Mouse (Mus musculus): ENCODE measurements around the gene Mfsd12. TPM values are rescaled to one million over a fixed set of nuclear protein-coding genes. Genes with fewer than 3 reads are reported as not detected.

Gene Mfsd12
- polyA plus RNA-seq, 1 experiment, result 14.3 TPM

GRCm38 (mm10) chr10:81405588-81406201, 48.4 kb downstream of the Mfsd12 start:
- peak overlapping the region; percentile 2 for H3K4me3 ChIP-seq (replicated peaks; ENCODE audit: control insufficient read depth, low read depth, low read length)
- peak; percentile 68 for TF ChIP-seq CTCF (IDR thresholded peaks at IDR 0.05; ENCODE audit: control insufficient read depth, insufficient read depth, low read length)
- no peak for TF ChIP-seq POLR2A (IDR thresholded peaks at IDR 0.05; ENCODE audit: borderline replicate concordance, control insufficient read depth, low read depth, low read length)
- H3K27ac ChIP-seq (ENCODE audit: control insufficient read depth, insufficient read depth, low read depth, low read length, poor library complexity), result peak overlapping the region; percentile 26; the same call in 1 of the 2 replicates
- WGBS, result 57% methylated on average over 13 of the region's 13 CpGs
- H3K4me1 ChIP-seq (ENCODE audit: control insufficient read depth, insufficient read depth, low read length), result peaks cover 17% of the 10 kb centered on the region

- peak overlapping the region; percentile 38 for H3K27ac ChIP-seq (ENCODE audit: control insufficient read depth, insufficient read depth, low read depth, low read length, poor library complexity)
- WGBS, result 55% methylated on average over 24 of the region's 24 CpGs
- TF ChIP-seq CTCF (IDR thresholded peaks at IDR 0.05; ENCODE audit: control insufficient read depth, insufficient read depth, low read length) (no peak), POLR2A (IDR thresholded peaks at IDR 0.05; ENCODE audit: borderline replicate concordance, control insufficient read depth, low read depth, low read length) (peak; percentile 12; the same call in 1 of the 2 replicates)
- H3K4me3 ChIP-seq (replicated peaks; ENCODE audit: control insufficient read depth, low read depth, low read length), result peak overlapping the region; percentile 83
- H3K4me1 ChIP-seq (ENCODE audit: control insufficient read depth, insufficient read depth, low read length), result peaks cover 21% of the 10 kb centered on the region
Measured at GRCm38 (mm10) chr10:81406504-81407440, 49.5 kb downstream of the Mfsd12 start.

DNA sequence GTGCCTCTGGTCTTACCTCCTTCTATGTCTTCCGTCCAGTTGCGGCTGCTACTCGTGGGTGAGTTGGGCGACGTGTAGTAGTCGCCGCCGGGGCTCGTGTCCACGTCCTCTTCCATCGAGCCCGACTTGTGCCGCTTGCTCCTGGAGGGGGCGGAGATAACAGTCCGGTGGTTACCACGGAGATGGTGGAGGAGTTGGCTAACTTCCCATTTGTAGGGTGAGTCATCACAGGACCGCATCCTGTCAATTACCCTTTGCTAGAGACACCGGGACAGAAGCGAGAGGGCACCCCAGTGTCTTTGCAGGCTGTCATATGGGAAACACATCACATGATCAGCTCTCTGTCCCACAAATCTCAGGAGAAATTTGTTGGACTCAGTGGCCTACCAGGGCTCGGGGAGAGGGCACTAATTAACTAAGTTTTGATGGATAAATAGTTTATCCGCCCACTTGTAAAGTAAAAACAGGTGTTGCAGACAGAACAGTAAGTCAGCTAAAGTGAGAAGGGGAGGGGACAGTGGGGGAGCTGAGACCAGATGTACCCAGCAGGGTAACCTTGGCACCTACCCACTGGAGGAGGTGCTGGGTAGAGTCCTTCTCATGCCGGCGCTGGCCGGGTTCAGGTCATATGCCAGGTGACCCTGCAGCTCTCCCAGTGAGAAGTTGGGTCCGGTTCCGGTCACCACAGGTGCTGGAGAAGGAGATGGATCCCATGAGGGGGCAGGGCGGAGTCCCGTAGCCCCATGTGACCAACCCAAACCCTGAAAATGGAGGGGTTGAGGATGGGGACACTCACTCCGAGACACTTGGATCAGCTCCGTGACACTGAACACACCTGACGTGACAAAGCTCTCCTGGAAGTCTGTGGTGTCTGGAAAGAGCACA, 50.5 kb downstream of the Mfsd12 start:
- TF ChIP-seq CTCF (IDR thresholded peaks at IDR 0.05; ENCODE audit: control insufficient read depth, insufficient read depth, low read length) (no peak), POLR2A (IDR thresholded peaks at IDR 0.05; ENCODE audit: borderline replicate concordance, control insufficient read depth, low read depth, low read length) (no peak)
- Histone ChIP-seq H3K4me1 (ENCODE audit: control insufficient read depth, insufficient read depth, low read length) (peaks cover 21% of the 10 kb centered on the region), H3K4me3 (replicated peaks; ENCODE audit: control insufficient read depth, low read depth, low read length) (peak overlapping the region; percentile 83), H3K27ac (ENCODE audit: control insufficient read depth, insufficient read depth, low read depth, low read length, poor library complexity) (peak overlapping the region; percentile 75)
- 28% methylated on average over 31 of the region's 31 CpGs for WGBS

DNA sequence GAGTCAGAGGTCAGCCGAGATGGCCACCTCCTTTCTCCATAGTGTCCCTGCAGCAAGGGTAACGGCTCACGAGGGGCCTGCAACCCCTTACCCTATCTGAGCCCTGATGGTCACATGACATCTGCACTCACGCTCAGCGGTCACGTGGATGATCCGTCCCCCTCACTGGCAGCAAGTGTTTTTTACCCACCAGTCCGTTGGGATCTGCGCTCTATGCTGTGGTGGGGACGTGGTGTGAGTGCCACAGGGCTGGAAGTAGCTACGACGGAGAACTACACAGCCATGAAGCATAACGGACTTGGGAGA, 51.1 kb downstream of the Mfsd12 start:
- H3K4me1 ChIP-seq (ENCODE audit: control insufficient read depth, insufficient read depth, low read length), result peaks cover 23% of the 10 kb centered on the region
- H3K4me3 ChIP-seq (replicated peaks; ENCODE audit: control insufficient read depth, low read depth, low read length), result no peak overlapping the region
- TF ChIP-seq POLR2A (IDR thresholded peaks at IDR 0.05; ENCODE audit: borderline replicate concordance, control insufficient read depth, low read depth, low read length), result no peak
- TF ChIP-seq CTCF (IDR thresholded peaks at IDR 0.05; ENCODE audit: control insufficient read depth, insufficient read depth, low read length), result no peak
- peak overlapping the region; percentile 75 for H3K27ac ChIP-seq (ENCODE audit: control insufficient read depth, insufficient read depth, low read depth, low read length, poor library complexity)
- WGBS, result 74% methylated on average over 13 of the region's 13 CpGs

DNA sequence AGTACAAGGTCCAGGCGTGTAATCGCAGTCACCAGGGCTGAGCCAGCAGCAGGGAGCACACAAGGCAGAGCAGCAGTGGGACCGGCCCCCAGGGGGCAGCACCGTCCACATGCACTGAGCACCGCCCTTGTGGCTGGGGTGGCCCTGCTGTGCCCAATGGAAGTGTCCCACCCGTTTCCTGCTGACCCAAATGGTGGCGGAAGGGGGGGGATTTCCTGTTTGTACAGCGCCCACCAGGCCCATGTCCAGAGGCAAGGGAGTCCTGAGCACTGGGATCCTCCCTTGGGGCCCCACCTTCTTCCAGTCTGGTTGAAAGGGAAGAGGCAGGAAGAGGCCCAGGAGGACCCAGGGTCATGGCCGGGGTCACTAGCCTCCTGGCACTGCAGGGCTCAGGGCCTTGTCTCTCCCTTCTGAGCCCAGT, 51.6 kb downstream of the Mfsd12 start:
- peak; percentile 97 for TF ChIP-seq CTCF (IDR thresholded peaks at IDR 0.05; ENCODE audit: control insufficient read depth, insufficient read depth, low read length)
- no peak for TF ChIP-seq POLR2A (IDR thresholded peaks at IDR 0.05; ENCODE audit: borderline replicate concordance, control insufficient read depth, low read depth, low read length)
- 5% methylated on average over 9 of the region's 9 CpGs for WGBS
- Histone ChIP-seq H3K4me1 (ENCODE audit: control insufficient read depth, insufficient read depth, low read length) (peaks cover 24% of the 10 kb centered on the region), H3K4me3 (replicated peaks; ENCODE audit: control insufficient read depth, low read depth, low read length) (no peak overlapping the region), H3K27ac (ENCODE audit: control insufficient read depth, insufficient read depth, low read depth, low read length, poor library complexity) (peak overlapping the region; percentile 75)

DNA sequence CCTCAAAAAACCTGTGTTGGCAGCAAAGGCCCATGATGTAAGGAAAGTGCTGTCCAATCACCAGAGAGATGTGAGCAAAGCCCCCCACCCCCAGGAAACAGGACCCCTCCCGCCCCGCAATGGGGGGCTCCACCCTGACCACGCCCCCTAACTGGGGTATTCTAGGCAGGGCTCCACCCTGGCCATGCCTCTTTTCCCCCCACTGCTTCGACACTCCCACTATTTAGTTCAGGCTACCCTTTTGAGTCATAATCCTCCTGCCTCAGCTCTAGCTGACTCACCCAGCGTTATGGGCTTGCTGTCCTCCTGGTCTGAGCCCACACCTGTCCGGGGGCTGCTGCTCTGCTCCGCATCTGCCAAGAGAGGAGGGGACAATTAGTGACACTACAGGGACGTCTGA, 52.0 kb downstream of the Mfsd12 start:
- TF ChIP-seq POLR2A (IDR thresholded peaks at IDR 0.05; ENCODE audit: borderline replicate concordance, control insufficient read depth, low read depth, low read length), result no peak
- no peak for TF ChIP-seq CTCF (IDR thresholded peaks at IDR 0.05; ENCODE audit: control insufficient read depth, insufficient read depth, low read length)
- WGBS, result 26% methylated on average over 8 of the region's 8 CpGs
- H3K27ac ChIP-seq (ENCODE audit: control insufficient read depth, insufficient read depth, low read depth, low read length, poor library complexity), result peak overlapping the region; percentile 75
- peaks cover 24% of the 10 kb centered on the region for H3K4me1 ChIP-seq (ENCODE audit: control insufficient read depth, insufficient read depth, low read length)
- H3K4me3 ChIP-seq (replicated peaks; ENCODE audit: control insufficient read depth, low read depth, low read length), result no peak overlapping the region

GRCm38 (mm10) chr10:81410350-81410749, 53.1 kb downstream of the Mfsd12 start:
- 18% methylated on average over 4 of the region's 4 CpGs for WGBS
- peak overlapping the region; percentile 72 for H3K27ac ChIP-seq (ENCODE audit: control insufficient read depth, insufficient read depth, low read depth, low read length, poor library complexity)
- peaks cover 24% of the 10 kb centered on the region for H3K4me1 ChIP-seq (ENCODE audit: control insufficient read depth, insufficient read depth, low read length)
- TF ChIP-seq POLR2A (IDR thresholded peaks at IDR 0.05; ENCODE audit: borderline replicate concordance, control insufficient read depth, low read depth, low read length) (no peak), CTCF (IDR thresholded peaks at IDR 0.05; ENCODE audit: control insufficient read depth, insufficient read depth, low read length) (no peak)
- no peak overlapping the region for H3K4me3 ChIP-seq (replicated peaks; ENCODE audit: control insufficient read depth, low read depth, low read length)

Measured in bone marrow, adult 2 months (tissue).